Mouse (Mus musculus) liver, embryonic 11.5 days (tissue): ENCODE measurements at regions not wholly inside any gene's neighbourhood (a gene's known extent, or its start where the extent isn't known, plus 50 kb on each side); places are given as distances from the start of the nearest gene placed in this dataset.

Experiments
- ATAC-seq: fragments of 200-750 bp; cut with Nextera tagmentation; replicated peaks from 2 replicates; pipeline ENCODE4 v1.8.0; 2017; ENCODE audit warnings: moderate number of reproducible peaks, mild to moderate bottlenecking, moderate TSS enrichment, moderate library complexity; ENCODE audit not compliant: low FRiP score
- DNase-seq: peaks from one replicate; pipeline ENCODE4 v3.0.0-alpha.2; 2017; ENCODE audit warnings: low spot score
- H3K27ac ChIP-seq: fragments of 300-500 bp; sonication (generic); 2 replicates; pipeline ENCODE4 v1.5.1; 2014; ENCODE audit warnings: mild to moderate bottlenecking, low read depth, low read length, control low read depth
- H3K27me3 ChIP-seq: fragments of 300-500 bp; sonication (generic); replicated peaks from 2 replicates; pipeline ENCODE4 v1.6.1; 2014; ENCODE audit warnings: low read length, mixed read lengths; ENCODE audit not compliant: control insufficient read depth, insufficient read depth
- H3K36me3 ChIP-seq: fragments of 300-500 bp; sonication (generic); 2 replicates; pipeline ENCODE4 v1.6.1; 2014; ENCODE audit warnings: mild to moderate bottlenecking, low read length, moderate library complexity, mixed read lengths; ENCODE audit not compliant: control insufficient read depth, insufficient read depth
- H3K4me1 ChIP-seq: fragments of 300-500 bp; sonication (generic); replicated peaks from 2 replicates; pipeline ENCODE4 v1.6.1; 2014; ENCODE audit warnings: low read length, mixed read lengths; ENCODE audit not compliant: control insufficient read depth, insufficient read depth
- H3K4me2 ChIP-seq: fragments of 300-500 bp; sonication (generic); 2 replicates; pipeline ENCODE4 v1.6.1; 2014; ENCODE audit warnings: mild to moderate bottlenecking, control low read depth, moderate library complexity
- H3K4me3 ChIP-seq: fragments of 300-500 bp; sonication (generic); 2 replicates; pipeline ENCODE4 v1.5.1; 2014; ENCODE audit warnings: low read depth, low read length, control low read depth
- H3K9ac ChIP-seq: fragments of 300-500 bp; sonication (generic); 2 replicates; pipeline ENCODE4 v1.6.1; 2014; ENCODE audit warnings: low read depth, low read length, control low read depth
- H3K9me3 ChIP-seq: fragments of 300-500 bp; sonication (generic); 2 replicates; pipeline ENCODE4 v1.6.1; 2016; ENCODE audit warnings: low read length, inconsistent platforms, mixed read lengths; ENCODE audit not compliant: control insufficient read depth
- WGBS: fragments of 180-500 bp; shearing (Covaris S2); extraction: QIAGEN DNeasy Blood & Tissue Kit; methylation state at CpG from one replicate; pipeline ENCODE4 v1.1.7; 2014; 5-methylcytosine and 5-hydroxymethylcytosine counted together

DNA sequence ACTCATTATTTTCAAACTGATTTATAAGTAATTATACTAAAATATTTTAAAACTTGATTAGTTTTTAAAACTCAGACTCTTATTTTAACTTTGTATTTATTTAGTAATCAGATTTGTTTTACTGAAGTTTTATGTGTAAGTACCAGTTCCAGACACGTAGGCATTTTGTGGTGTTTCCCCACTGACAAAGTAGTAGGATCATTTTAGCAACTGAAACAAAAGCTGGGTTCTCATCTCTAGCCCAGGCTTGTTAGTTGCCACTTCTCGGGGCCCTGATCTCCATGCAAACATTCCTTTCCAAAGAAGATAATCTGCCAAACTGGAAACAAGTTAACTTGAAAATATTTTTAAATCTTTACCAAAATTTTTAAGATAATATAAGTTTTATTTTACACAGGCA, 54.3 kb upstream of the 1700066M21Rik start:
- no peak overlapping the region for H3K9ac ChIP-seq
- no peak for DNase-seq
- no peaks in the 10 kb centered on the region for H3K36me3 ChIP-seq
- no peak overlapping the region for H3K4me2 ChIP-seq
- H3K27ac ChIP-seq = no peak overlapping the region
- no peak overlapping the region for H3K4me3 ChIP-seq
- H3K9me3 ChIP-seq = no peaks in the 10 kb centered on the region
- no peak for ATAC-seq
- H3K4me1 ChIP-seq = no peaks in the 10 kb centered on the region
- no peaks in the 10 kb centered on the region for H3K27me3 ChIP-seq
- WGBS = 78% methylated on average over 2 of the region's 2 CpGs

DNA sequence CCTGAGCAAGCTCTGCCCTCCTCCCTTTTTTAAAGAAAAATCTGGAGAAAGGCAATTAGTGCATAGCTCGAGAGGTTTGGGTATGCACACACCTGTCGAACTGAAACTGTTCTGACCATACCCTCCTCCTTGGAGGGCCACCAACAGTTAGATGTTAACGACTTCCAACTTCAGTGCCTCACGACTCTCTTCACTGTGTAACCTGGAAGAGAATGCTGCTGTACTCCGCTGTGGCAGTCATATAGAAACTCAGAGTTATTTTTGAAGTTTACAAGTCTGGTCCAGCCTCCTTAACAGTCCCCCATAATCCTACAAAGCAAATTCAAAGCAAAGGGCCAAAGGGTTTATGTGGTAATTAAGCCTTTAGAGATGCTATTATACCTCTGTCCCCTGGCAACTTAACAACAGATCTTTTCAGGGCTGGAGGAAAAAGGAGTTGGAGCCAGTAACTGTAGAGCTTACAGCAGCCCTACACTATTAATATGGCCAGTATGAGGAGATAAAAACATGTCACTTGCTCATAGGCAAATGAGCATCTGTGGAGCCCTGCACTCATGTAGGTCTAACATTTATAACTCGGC, 51.7 kb upstream of the 1700066M21Rik start:
- no peaks in the 10 kb centered on the region for H3K4me1 ChIP-seq
- no peak overlapping the region for H3K27ac ChIP-seq
- no peaks in the 10 kb centered on the region for H3K27me3 ChIP-seq
- no peak overlapping the region for H3K4me3 ChIP-seq
- H3K9me3 ChIP-seq = no peaks in the 10 kb centered on the region
- H3K36me3 ChIP-seq = no peaks in the 10 kb centered on the region
- 71% methylated on average over 6 of the region's 6 CpGs for whole genome bisulfite sequencing
- H3K4me2 ChIP-seq = no peak overlapping the region
- ATAC-seq (no peak), DNase-seq (no peak)
- H3K9ac ChIP-seq = no peak overlapping the region
